Mouse (Mus musculus) CH12.LX (cell line): ENCODE results near the gene Lrit2. TPM values are rescaled to one million over a fixed set of nuclear protein-coding genes. Genes with fewer than 3 reads are reported as not detected.

ENCODE experiments used
- DNase-seq: peaks from one replicate; pipeline ENCODE4 v3.0.0-alpha.2; 2013; ENCODE audit errors: extremely low read depth
- H3K27ac ChIP-seq: 2 replicates; pipeline ENCODE4 v1.5.1; 2012; ENCODE audit warnings: low read depth, mild to moderate bottlenecking, control low read depth, moderate library complexity; ENCODE audit not compliant: insufficient read depth
- H3K27me3 ChIP-seq: replicated peaks from 2 replicates; pipeline ENCODE3; 2012; ENCODE audit warnings: inconsistent platforms
- H3K36me3 ChIP-seq, 2 experiments: replicated peaks in 1 of 2; 2 replicates each; pipeline versions ENCODE3 to v1.6.1; 2012; ENCODE audit warnings: inconsistent platforms in 1 of 2, low read length in 1 of 2, mild to moderate bottlenecking in 1 of 2, mixed read lengths in 1 of 2, moderate library complexity in 1 of 2; ENCODE audit not compliant: control insufficient read depth in 1 of 2, insufficient read depth in 1 of 2
- H3K4me1 ChIP-seq, 2 experiments: 2 replicates each; pipeline ENCODE4 v1.6.1; 2012; ENCODE audit warnings: inconsistent platforms in 1 of 2, moderate library complexity in 1 of 2; ENCODE audit not compliant: insufficient read depth in 2 of 2, control insufficient read depth in 1 of 2
- H3K4me2 ChIP-seq: 2 replicates; pipeline ENCODE4 v1.6.1; 2012; ENCODE audit warnings: low read depth, mild to moderate bottlenecking, control low read depth; ENCODE audit not compliant: poor library complexity, insufficient read depth, severe bottlenecking
- H3K4me3 ChIP-seq, 3 experiments: fragments of 150-350 bp in 1 of 3; sonication (generic) in 1 of 3; replicated peaks in 1 of 3; 2 replicates each; pipeline versions ENCODE3 to v1.5.1; 2011 to 2012; ENCODE audit warnings: low read depth in 2 of 3, low read length in 2 of 3, mild to moderate bottlenecking in 2 of 3, moderate library complexity in 2 of 3, control low read depth in 1 of 3, improper control_type of control experiment in 1 of 3, inconsistent platforms in 1 of 3, mixed read lengths in 1 of 3; ENCODE audit not compliant: poor library complexity in 1 of 3
- H3K79me2 ChIP-seq: replicated peaks from 2 replicates; pipeline ENCODE4 v1.6.1; 2012; ENCODE audit warnings: mild to moderate bottlenecking, moderate library complexity; ENCODE audit not compliant: control insufficient read depth, poor library complexity, insufficient read depth, severe bottlenecking; ENCODE audit errors: extremely low read depth
- H3K9ac ChIP-seq: 2 replicates; pipeline ENCODE4 v1.6.1; 2012; ENCODE audit warnings: low read depth, mild to moderate bottlenecking, control low read depth, moderate library complexity; ENCODE audit not compliant: insufficient read depth
- H3K9me3 ChIP-seq: replicated peaks from 2 replicates; pipeline ENCODE3; 2012; ENCODE audit warnings: low read length, inconsistent platforms, mixed read lengths
- BHLHE40 ChIP-seq: IDR thresholded peaks from 2 replicates; pipeline ENCODE4 v1.6.1; 2011; ENCODE audit warnings: mild to moderate bottlenecking, low read depth, low read length, improper control_type of control experiment
- CTCF ChIP-seq, 2 experiments: IDR thresholded peaks in 1 of 2; conservative IDR thresholded peaks in 1 of 2; 2 replicates each; pipeline ENCODE4 v1.5.1; 2011 to 2012; ENCODE audit warnings: low read depth in 2 of 2, low read length in 2 of 2, improper control_type of control experiment in 1 of 2, inconsistent platforms in 1 of 2, mild to moderate bottlenecking in 1 of 2, moderate library complexity in 1 of 2
- ETS1 ChIP-seq: conservative IDR thresholded peaks from 2 replicates; pipeline ENCODE4 v1.6.1; 2012; ENCODE audit warnings: low read depth, mild to moderate bottlenecking, inconsistent platforms, low read length, improper control_type of control experiment, moderate library complexity
- GABPA ChIP-seq: IDR thresholded peaks from 2 replicates; pipeline ENCODE4 v1.6.1; 2012; ENCODE audit warnings: low read depth, low read length, improper control_type of control experiment, inconsistent platforms; ENCODE audit not compliant: insufficient replicate concordance
- IRF4 ChIP-seq: IDR thresholded peaks from 2 replicates; pipeline ENCODE4 v1.6.1; 2014; ENCODE audit warnings: low read depth, mild to moderate bottlenecking, inconsistent platforms, low read length, improper control_type of control experiment
- MAZ ChIP-seq: IDR thresholded peaks from 2 replicates; pipeline ENCODE4 v1.6.1; 2012; ENCODE audit warnings: low read depth, mild to moderate bottlenecking, inconsistent platforms, low read length, improper control_type of control experiment, moderate library complexity
- MEF2A ChIP-seq: IDR thresholded peaks from 2 replicates; pipeline ENCODE4 v1.6.1; 2014; ENCODE audit warnings: low read depth, mild to moderate bottlenecking, inconsistent platforms, low read length, improper control_type of control experiment, borderline replicate concordance
- POLR2A ChIP-seq: IDR thresholded peaks from 2 replicates; pipeline ENCODE4 v1.6.1; 2011; ENCODE audit warnings: low read depth, mild to moderate bottlenecking, improper control_type of control experiment, low read length
- TBP ChIP-seq: conservative IDR thresholded peaks from 2 replicates; pipeline ENCODE4 v1.6.1; 2011; ENCODE audit warnings: low read depth, low read length, improper control_type of control experiment
- UBTF ChIP-seq: IDR thresholded peaks from 2 replicates; pipeline ENCODE4 v1.6.1; 2012; ENCODE audit warnings: low read depth, mild to moderate bottlenecking, inconsistent platforms, low read length, improper control_type of control experiment, moderate library complexity
- USF1 ChIP-seq: IDR thresholded peaks from 2 replicates; pipeline ENCODE4 v1.6.1; 2014; ENCODE audit warnings: low read depth, mild to moderate bottlenecking, inconsistent platforms, low read length, improper control_type of control experiment
- USF2 ChIP-seq: conservative IDR thresholded peaks from 2 replicates; pipeline ENCODE4 v1.6.1; 2011; ENCODE audit warnings: low read depth, low read length, improper control_type of control experiment
- ZMIZ1 ChIP-seq: IDR thresholded peaks from 2 replicates; pipeline ENCODE4 v1.6.1; 2012; ENCODE audit warnings: low read depth, mild to moderate bottlenecking, inconsistent platforms, low read length, improper control_type of control experiment
- dilution Hi-C: fragments of 300-500 bp; cut with MboI; formaldehyde crosslinking; loops from 2 replicates; pipeline ENCODE4 v1.14.3; 2020; ENCODE audit warnings: low sequenced_read_pairs; ENCODE audit not compliant: extremely low pct_unique_long_range_greater_than_20kb, extremely low pct_ligation_motif_present
- in situ Hi-C: fragments of 300-500 bp; cut with MboI; formaldehyde crosslinking; loops from 3 replicates; pipeline ENCODE4 v1.14.3; 2019; ENCODE audit warnings: low sequenced_read_pairs, low pct_ligation_motif_present, low pct_unique_long_range_greater_than_20kb, mixed read lengths
- polyA plus RNA-seq: library from polyadenylated mRNA; unstranded; fragments of >175 nt; gene quantifications from 2 replicates; pipeline ENCODE4 v1.2.1, GENCODE M21; 2012; ENCODE audit warnings: low read depth; ENCODE audit not compliant: insufficient read length
- total RNA-seq, 2 experiments: library from RNA; depleted of rRNA; stranded (reverse); fragments of 300-350 nt in 1 of 2; fragments of >200 nt in 1 of 2; gene quantifications; 2 replicates each; pipeline ENCODE4 v1.2.3; 2012 to 2014

The Lrit2 gene
- total and polyA plus RNA-seq, 3 experiments, result not detected

DNA sequence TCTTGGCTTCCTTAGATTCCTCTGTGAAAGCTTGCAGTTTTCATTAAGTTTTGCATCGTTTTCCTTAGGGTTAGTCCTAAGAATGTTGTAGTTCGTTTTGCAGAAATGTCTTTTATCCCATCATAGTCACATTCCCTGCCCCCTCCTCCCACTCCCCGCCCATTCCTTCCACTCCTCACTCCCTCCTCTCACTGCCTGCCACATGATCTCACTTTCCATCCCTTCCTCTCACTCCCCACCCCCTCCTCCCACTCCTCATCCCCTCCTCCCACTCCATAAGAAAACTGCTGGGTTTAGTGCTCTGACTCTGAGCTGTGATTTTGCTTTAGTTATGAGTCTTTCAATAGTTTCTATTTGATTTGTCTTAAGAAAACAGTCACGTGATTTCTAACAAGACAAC is 16.0 kb downstream of the Lrit2 start:
- Histone ChIP-seq H3K27ac (no peak overlapping the region), H3K4me2 (no peak overlapping the region), H3K9me3 (no peaks in the 10 kb centered on the region), H3K36me3 (no peaks in the 10 kb centered on the region), H3K27me3 (peaks cover 55% of the 10 kb centered on the region), H3K4me3 (no peak overlapping the region), H3K4me1 (no peaks in the 10 kb centered on the region), H3K79me2 (no peaks in the 10 kb centered on the region), H3K9ac (no peak overlapping the region)
- dilution Hi-C loops (no loop called here), in situ Hi-C loops (no loop called here)
- DNase-seq, result no peak
- TF ChIP-seq POLR2A (no peak), BHLHE40 (peak; percentile 57)

DNA sequence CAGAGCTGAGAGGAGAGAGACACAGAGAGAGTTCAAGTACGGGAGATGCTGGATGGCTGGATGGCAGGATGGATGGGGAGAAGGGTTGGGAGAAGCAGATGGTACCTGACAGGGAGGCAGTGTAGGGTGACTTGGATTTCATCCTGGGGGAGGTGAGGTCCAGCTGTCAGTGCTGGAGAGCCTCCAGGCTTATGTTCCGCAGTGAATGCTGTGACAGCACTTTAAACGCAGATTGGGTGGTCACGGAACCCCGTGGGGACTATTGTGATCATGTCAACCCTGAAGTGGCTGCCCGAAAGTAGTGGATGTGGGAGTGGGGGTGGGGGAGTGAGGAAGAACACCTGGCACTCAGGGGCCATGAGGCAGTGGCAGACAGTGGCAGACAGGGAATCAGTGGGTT is 26.7 kb downstream of the Lrit2 start:
- Histone ChIP-seq H3K4me3 (no peak overlapping the region), H3K27me3 (peaks cover 95% of the 10 kb centered on the region), H3K9me3 (no peaks in the 10 kb centered on the region), H3K79me2 (no peaks in the 10 kb centered on the region), H3K9ac (no peak overlapping the region), H3K4me1 (no peaks in the 10 kb centered on the region), H3K4me2 (no peak overlapping the region), H3K27ac (no peak overlapping the region), H3K36me3 (no peaks in the 10 kb centered on the region)
- in situ Hi-C loops, result no loop called here
- TF ChIP-seq MEF2A (no peak), ETS1 (no peak), ZMIZ1 (no peak), IRF4 (no peak)
- dilution Hi-C loops, result no loop called here
- DNase-seq, result no peak

GRCm38 (mm10) chr14:37095556-37095955 is 27.8 kb downstream of the Lrit2 start:
- no peaks in the 10 kb centered on the region for H3K79me2 ChIP-seq
- in situ Hi-C loops, result no loop called here
- H3K27ac ChIP-seq, result no peak overlapping the region
- no peaks in the 10 kb centered on the region for H3K9me3 ChIP-seq
- peaks cover 93% of the 10 kb centered on the region for H3K27me3 ChIP-seq
- H3K4me2 ChIP-seq, result no peak overlapping the region
- TF ChIP-seq USF1 (no peak), GABPA (no peak), CTCF (conservative IDR thresholded peaks at IDR 0.05 in 1 of 2, IDR thresholded peaks at IDR 0.05 in 1 of 2; ENCODE audit: low read depth in 2 of 2, low read length in 2 of 2) (no peak), USF2 (no peak), MAZ (no peak), TBP (no peak), UBTF (no peak)
- no peaks in the 10 kb centered on the region for H3K36me3 ChIP-seq
- H3K9ac ChIP-seq, result no peak overlapping the region
- H3K4me3 ChIP-seq, result no peak overlapping the region
- no peaks in the 10 kb centered on the region for H3K4me1 ChIP-seq
- dilution Hi-C loops, result no loop called here
- DNase-seq, result no peak
